Mouse (Mus musculus) small intestine, adult 10 weeks (tissue): Measurements from ENCODE around the gene Clns1a. TPM values are rescaled to one million over a fixed set of nuclear protein-coding genes. Genes with fewer than 3 reads are reported as not detected.

ENCODE experiments used
- polyA plus RNA-seq: library from polyadenylated mRNA; stranded (reverse); fragments of 350-450 nt; fragmentation: Illumina TruSeq; extraction: RNeasy Lipid Tissue Mini Kit (QIAGEN cat#74804); gene quantifications from one replicate; pipeline ENCODE4 v1.2.3, GENCODE M21; 2014; ENCODE audit warnings: low replicate concordance

The Clns1a gene
- 58.5 TPM for polyA plus RNA-seq

DNA sequence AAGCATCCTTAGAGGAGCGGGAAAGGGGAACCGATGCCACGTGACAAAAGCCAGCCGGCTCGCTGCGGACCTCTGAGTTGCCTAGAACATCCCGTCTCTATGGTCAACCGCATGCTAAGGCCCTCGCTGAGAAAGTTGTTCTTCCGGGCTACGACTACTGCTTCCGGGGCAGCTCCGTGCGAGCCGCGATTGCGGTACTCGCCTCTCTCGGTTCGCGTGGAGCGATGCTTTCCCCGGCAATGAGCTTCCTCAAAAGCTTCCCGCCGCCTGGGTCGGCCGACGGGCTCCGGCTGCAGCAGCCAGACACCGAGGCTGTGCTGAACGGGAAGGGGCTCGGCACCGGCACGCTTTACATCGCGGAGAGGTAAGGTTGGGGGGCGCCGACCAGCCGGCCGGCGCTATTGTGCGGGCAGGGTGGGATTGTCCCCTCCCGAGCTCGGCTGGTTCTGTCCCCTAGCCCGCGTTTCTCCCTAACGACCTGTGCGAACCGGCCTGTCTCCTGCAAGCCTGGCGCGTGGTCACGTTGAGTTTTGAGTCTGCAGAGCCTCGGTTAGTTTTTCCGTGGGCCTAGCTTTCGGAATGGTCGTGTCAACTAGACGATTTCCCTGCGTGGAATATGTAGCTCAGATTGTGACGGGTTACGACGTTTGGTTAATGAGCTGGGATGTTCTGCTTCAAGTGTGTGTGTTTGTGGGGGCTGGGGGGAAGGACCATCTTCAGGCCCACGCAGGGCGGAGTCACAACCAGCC, at the start of gene Clns1a:
Gene Clns1a (plus strand): TSS at position 129 of the 749 bp plus-strand sequence.

DNA sequence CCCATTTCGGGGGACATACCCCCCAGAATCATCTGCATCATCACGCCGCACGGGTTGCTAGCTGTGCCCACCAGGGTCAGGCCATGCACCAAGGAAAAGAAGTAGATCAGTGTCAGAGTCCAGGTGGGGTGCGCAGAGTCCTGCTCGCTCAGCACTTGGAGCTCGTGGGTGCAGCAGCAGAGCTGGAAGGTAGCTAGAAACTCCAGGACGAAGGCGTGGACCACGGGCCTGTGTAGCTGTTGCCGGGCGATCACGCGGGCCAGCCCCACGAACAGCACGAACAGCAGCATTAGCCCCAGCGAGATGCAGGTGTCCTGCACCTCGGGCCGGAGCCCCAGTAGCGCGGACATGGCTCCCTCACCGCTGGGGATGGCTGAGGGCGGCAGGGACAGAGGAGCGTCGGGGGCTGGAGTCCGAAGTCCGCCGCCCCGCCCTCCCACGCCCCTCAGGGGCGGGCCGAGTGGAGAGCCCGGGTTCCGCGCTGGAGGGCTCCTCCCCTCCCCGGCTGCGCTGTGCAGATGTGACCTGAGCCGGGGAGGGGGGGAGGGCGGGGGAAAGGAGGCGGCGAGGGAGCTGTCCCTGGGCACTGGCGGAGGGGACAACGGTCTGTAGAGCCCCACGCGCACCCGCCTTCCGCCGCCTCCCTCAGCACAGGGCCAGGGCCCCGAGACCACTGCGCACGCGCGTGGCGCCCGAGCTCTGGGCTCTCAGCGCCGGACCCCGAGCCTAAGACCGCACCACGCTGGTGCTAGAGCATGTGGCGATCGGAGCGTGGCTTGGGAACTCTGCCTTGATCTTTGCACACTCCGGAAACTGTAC, 41.4 kb downstream of the Clns1a start, which contains the start of gene Aqp11:
Gene Aqp11 (minus strand): TSS at position 652 of the 819 bp plus-strand sequence.

Other genes starting within 250 kb of the Clns1a start
- gene Kctd14, start 245.3 kb upstream of the Clns1a start, polyA plus RNA-seq, result 31.8 TPM
- gene Ints4, start 215.7 kb upstream of the Clns1a start, polyA plus RNA-seq, result 42.1 TPM
- 60.2 TPM for gene Aamdc, start 117.1 kb upstream of the Clns1a start, polyA plus RNA-seq
- 17.9 TPM for gene Rsf1, start 116.7 kb upstream of the Clns1a start, polyA plus RNA-seq
- gene Aqp11, start 41.7 kb downstream of the Clns1a start, polyA plus RNA-seq, result 150 TPM
- 95.5 TPM for gene Pak1, start 91.9 kb downstream of the Clns1a start, polyA plus RNA-seq
- not detected for gene Gdpd4, start 223.3 kb downstream of the Clns1a start, polyA plus RNA-seq